Mouse (Mus musculus): Measurements from ENCODE around the gene Grik1.

Grik1 gene

GRCm38 (mm10) chr16:87961419-87961818 lies 328.6 kb downstream of the Grik1 start:
- no peak for DNase-seq (ENCODE audit: low spot score in 2 of 2)

GRCm38 (mm10) chr16:87957449-87957848 lies 332.6 kb downstream of the Grik1 start:
- no peak for DNase-seq (ENCODE audit: low spot score in 2 of 2)

- DNase-seq (ENCODE audit: low spot score in 2 of 2): no peak
Observed at GRCm38 (mm10) chr16:87956178-87956577, 333.9 kb downstream of the Grik1 start.

- no peak for DNase-seq (ENCODE audit: low spot score in 2 of 2)
Observed at GRCm38 (mm10) chr16:87954715-87955441, 335.2 kb downstream of the Grik1 start.

GRCm38 (mm10) chr16:87953176-87953575 lies 336.9 kb downstream of the Grik1 start:
- no peak for DNase-seq (ENCODE audit: low spot score in 2 of 2)

GRCm38 (mm10) chr16:87949881-87950280 lies 340.2 kb downstream of the Grik1 start:
- peak; percentile 12 to 70 for DNase-seq (ENCODE audit: low spot score in 2 of 2)

GRCm38 (mm10) chr16:87948122-87948521 lies 341.9 kb downstream of the Grik1 start:
- no peak for DNase-seq (ENCODE audit: low spot score in 2 of 2)

GRCm38 (mm10) chr16:87944318-87944717 lies 345.7 kb downstream of the Grik1 start:
- DNase-seq (ENCODE audit: low spot score in 2 of 2): no peak

- no peak for DNase-seq (ENCODE audit: low spot score in 2 of 2)
Observed at GRCm38 (mm10) chr16:87942103-87942865, 347.8 kb downstream of the Grik1 start.

- no peak for DNase-seq (ENCODE audit: low spot score in 2 of 2)
Observed at GRCm38 (mm10) chr16:87934685-87935084, 355.4 kb downstream of the Grik1 start.

GRCm38 (mm10) chr16:87931358-87931757 lies 358.7 kb downstream of the Grik1 start:
- no peak for DNase-seq (ENCODE audit: low spot score in 2 of 2)

GRCm38 (mm10) chr16:87930519-87930918 lies 359.5 kb downstream of the Grik1 start:
- no peak for DNase-seq (ENCODE audit: low spot score in 2 of 2)

GRCm38 (mm10) chr16:87928671-87929070 lies 361.4 kb downstream of the Grik1 start:
- no peak for DNase-seq (ENCODE audit: low spot score in 2 of 2)

- no peak for DNase-seq (ENCODE audit: low spot score in 2 of 2)
Observed at GRCm38 (mm10) chr16:87917897-87918296, 372.2 kb downstream of the Grik1 start.

GRCm38 (mm10) chr16:87917157-87917546 lies 372.9 kb downstream of the Grik1 start:
- DNase-seq (ENCODE audit: low spot score in 2 of 2): no peak

GRCm38 (mm10) chr16:87916209-87917156 lies 373.6 kb downstream of the Grik1 start:
- no peak for DNase-seq (ENCODE audit: low spot score in 2 of 2)

- DNase-seq (ENCODE audit: low spot score in 2 of 2): no peak
Observed at GRCm38 (mm10) chr16:87915156-87915555, 374.9 kb downstream of the Grik1 start.

GRCm38 (mm10) chr16:87913781-87914180 lies 376.3 kb downstream of the Grik1 start:
- no peak for DNase-seq (ENCODE audit: low spot score in 2 of 2)

GRCm38 (mm10) chr16:87911201-87911600 lies 378.9 kb downstream of the Grik1 start:
- DNase-seq (ENCODE audit: low spot score in 2 of 2): no peak

GRCm38 (mm10) chr16:87902049-87902448 lies 388.0 kb downstream of the Grik1 start:
- no peak for DNase-seq (ENCODE audit: low spot score in 2 of 2)

- DNase-seq (ENCODE audit: low spot score in 2 of 2): no peak
Observed at GRCm38 (mm10) chr16:87901189-87901588, 388.9 kb downstream of the Grik1 start.

GRCm38 (mm10) chr16:87875927-87876326 lies 414.1 kb downstream of the Grik1 start:
- DNase-seq (ENCODE audit: low spot score in 2 of 2): no peak

Measured in right cerebral cortex, postnatal 36 days (tissue).